Mouse (Mus musculus) liver, adult 2 months (tissue): ENCODE data around the gene Usp44. TPM values are rescaled to one million over a fixed set of nuclear protein-coding genes. Genes with fewer than 3 reads are reported as not detected.

Source experiments
- DNase-seq: peaks from one replicate; pipeline ENCODE4 v3.0.0-alpha.2; 2011; ENCODE audit warnings: low read depth, low spot score; ENCODE audit errors: extremely low read depth
- H3K27ac ChIP-seq: fragments of 200-500 bp; replicated peaks from 2 replicates; pipeline ENCODE4 v1.5.1; 2012; ENCODE audit warnings: low read depth, mild to moderate bottlenecking, control low read depth, inconsistent platforms, low read length; ENCODE audit not compliant: insufficient read depth
- H3K27me3 ChIP-seq: fragments of 200-500 bp; 2 replicates; pipeline ENCODE4 v1.6.1; 2012; ENCODE audit warnings: mild to moderate bottlenecking, moderate library complexity, low read length, inconsistent platforms; ENCODE audit not compliant: control insufficient read depth, insufficient read depth
- H3K36me3 ChIP-seq: fragments of 200-500 bp; 2 replicates; pipeline ENCODE4 v1.6.1; 2012; ENCODE audit warnings: low read length, inconsistent platforms; ENCODE audit not compliant: control insufficient read depth, insufficient read depth
- H3K4me1 ChIP-seq: fragments of 200-500 bp; 2 replicates; pipeline ENCODE4 v1.6.1; 2011; ENCODE audit warnings: low read length; ENCODE audit not compliant: control insufficient read depth, insufficient read depth
- H3K4me3 ChIP-seq: fragments of 200-500 bp; 2 replicates; pipeline ENCODE4 v1.5.1; 2011; ENCODE audit warnings: low read depth, mild to moderate bottlenecking, control low read depth, low read length, moderate library complexity; ENCODE audit not compliant: insufficient read depth
- H3K79me2 ChIP-seq: fragments of 200-500 bp; 2 replicates; pipeline ENCODE4 v1.6.1; 2012; ENCODE audit warnings: inconsistent platforms, mild to moderate bottlenecking, low read length, moderate library complexity; ENCODE audit not compliant: control insufficient read depth, insufficient read depth
- H3K9ac ChIP-seq: fragments of 200-500 bp; 2 replicates; pipeline ENCODE4 v1.6.1; 2012; ENCODE audit warnings: low read depth, mild to moderate bottlenecking, control low read depth, inconsistent platforms, low read length
- CTCF ChIP-seq: fragments of 200-500 bp; IDR thresholded peaks from 2 replicates; pipeline ENCODE4 v1.5.1; 2011; ENCODE audit warnings: low read depth, low read length, control low read depth
- POLR2A ChIP-seq: fragments of 200-500 bp; IDR thresholded peaks from 2 replicates; pipeline ENCODE4 v1.6.1; 2011; ENCODE audit warnings: low read length, control low read depth; ENCODE audit not compliant: insufficient read depth; ENCODE audit errors: extremely low read depth
- WGBS: fragments of 180-500 bp; shearing (Covaris S2); methylation state at CpG from one replicate; pipeline ENCODE4 v1.1.7; 2018; 5-methylcytosine and 5-hydroxymethylcytosine counted together
- polyA plus RNA-seq: library from polyadenylated mRNA; depleted of rRNA; stranded (reverse); fragments of >200 nt; gene quantifications from 2 replicates; pipeline ENCODE4 v1.2.3, GENCODE M21; 2012
- total RNA-seq: library from RNA; depleted of rRNA; stranded (reverse); fragments of >200 nt; gene quantifications from 2 replicates; pipeline ENCODE4 v1.2.3, GENCODE M21; 2014

Usp44 gene
- total and polyA plus RNA-seq, 2 experiments, result not detected

DNA sequence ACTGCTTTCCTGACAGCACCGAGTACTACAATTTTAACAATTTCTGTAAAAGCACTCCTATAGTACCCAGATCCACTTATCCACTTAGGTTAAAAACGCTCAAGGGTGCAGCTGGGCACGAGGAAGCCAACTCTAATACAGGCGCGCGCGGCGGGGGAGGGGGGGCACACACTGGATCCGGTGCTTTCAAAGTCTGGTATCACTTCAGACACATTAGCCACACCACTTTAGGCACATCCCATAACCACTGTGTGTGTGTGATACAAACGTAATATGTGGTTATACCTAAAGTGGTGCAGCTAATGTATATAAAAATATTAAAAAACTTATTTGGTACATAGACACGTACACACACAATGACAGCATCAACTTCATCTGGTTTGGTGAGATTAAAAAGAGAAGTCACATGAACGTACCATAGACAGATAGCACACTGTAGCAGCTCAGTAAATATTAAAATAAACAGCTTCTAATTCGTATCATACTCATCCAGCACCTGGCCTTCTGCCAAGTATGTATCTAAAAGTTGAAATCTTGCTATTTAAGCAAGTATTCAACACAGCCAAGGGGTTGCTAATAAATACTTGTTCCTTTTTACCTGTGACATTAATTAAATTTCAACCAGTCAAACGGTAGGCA lies 54.6 kb downstream of the Usp44 start:
- no peak for DNase-seq
- Histone ChIP-seq H3K4me3 (no peak overlapping the region), H3K27ac (no peak overlapping the region), H3K79me2 (peaks cover 41% of the 10 kb centered on the region), H3K4me1 (peaks cover 4% of the 10 kb centered on the region), H3K27me3 (no peaks in the 10 kb centered on the region), H3K9ac (no peak overlapping the region), H3K36me3 (peaks cover 10% of the 10 kb centered on the region)
- TF ChIP-seq CTCF, result no peak
- TF ChIP-seq POLR2A, result no peak
- 86% methylated on average over 14 of the region's 14 CpGs for WGBS

DNA sequence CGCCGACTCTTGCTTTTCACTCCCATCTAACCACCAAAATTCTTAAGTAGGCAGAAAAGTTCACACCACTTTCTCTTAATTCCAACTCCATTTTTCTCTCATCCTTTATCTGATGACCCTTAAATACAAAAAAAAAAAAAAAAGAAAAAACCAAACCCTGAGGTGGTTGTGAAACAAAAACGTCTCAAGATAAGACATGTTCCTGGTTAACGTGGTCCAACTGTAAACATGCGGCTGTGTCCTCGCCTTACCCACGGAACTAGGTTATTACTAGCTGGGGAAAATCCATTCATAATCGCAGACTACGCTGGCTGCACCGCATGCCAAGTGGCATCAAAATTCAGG lies 57.2 kb downstream of the Usp44 start:
- peaks cover 1% of the 10 kb centered on the region; the same call in 1 of the 2 replicates for H3K4me1 ChIP-seq
- H3K4me3 ChIP-seq, result peak overlapping the region; percentile 78
- TF ChIP-seq CTCF (no peak), POLR2A (no peak)
- WGBS, result 12% methylated on average over 10 of the region's 10 CpGs
- H3K27me3 ChIP-seq, result no peaks in the 10 kb centered on the region
- H3K9ac ChIP-seq, result peak overlapping the region; percentile 87
- H3K79me2 ChIP-seq, result peaks cover 33% of the 10 kb centered on the region; the same call in 1 of the 2 replicates
- H3K36me3 ChIP-seq, result peaks cover 10% of the 10 kb centered on the region
- H3K27ac ChIP-seq, result no peak overlapping the region
- no peak for DNase-seq

DNA sequence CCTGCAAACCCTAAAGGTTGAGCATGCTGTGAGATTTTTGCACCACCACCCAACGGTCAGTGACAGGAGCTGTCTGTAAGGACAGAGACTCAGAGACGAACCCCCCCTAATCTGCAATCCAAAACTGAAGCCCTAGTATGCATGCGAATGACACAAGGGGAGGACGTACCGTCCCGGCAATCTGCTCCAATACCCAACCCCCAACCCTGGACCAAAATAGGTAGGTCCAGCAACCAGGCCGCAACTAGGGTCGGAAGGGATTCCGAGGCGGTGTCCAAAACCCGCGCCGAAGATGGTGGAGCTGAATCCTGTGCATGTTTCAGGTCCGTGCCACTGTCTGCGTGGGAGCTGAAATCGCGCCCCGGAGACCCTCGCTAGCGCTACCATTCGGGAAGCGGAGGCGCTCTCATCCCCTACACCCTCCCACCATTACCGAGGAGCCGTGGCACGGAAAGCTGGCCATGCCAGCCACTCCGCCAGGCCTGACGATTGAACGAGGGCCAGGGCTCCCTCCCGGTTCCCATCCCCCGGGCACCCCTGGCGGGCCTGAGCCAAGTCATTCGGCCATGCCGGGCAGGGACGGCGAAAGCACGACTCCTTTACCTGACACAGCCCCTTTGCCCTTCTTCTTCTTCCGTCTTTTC lies 57.7 kb downstream of the Usp44 start:
- Histone ChIP-seq H3K27ac (peak overlapping the region; percentile 81), H3K79me2 (peaks cover 30% of the 10 kb centered on the region; the same call in 1 of the 2 replicates), H3K27me3 (no peaks in the 10 kb centered on the region), H3K36me3 (peaks cover 10% of the 10 kb centered on the region), H3K4me1 (peaks cover 1% of the 10 kb centered on the region; the same call in 1 of the 2 replicates), H3K9ac (peak overlapping the region; percentile 87), H3K4me3 (peak overlapping the region; percentile 78)
- no peak for TF ChIP-seq POLR2A
- no peak for TF ChIP-seq CTCF
- DNase-seq, result peak; percentile 45
- under 1% methylated on average over 38 of the region's 38 CpGs for WGBS

DNA sequence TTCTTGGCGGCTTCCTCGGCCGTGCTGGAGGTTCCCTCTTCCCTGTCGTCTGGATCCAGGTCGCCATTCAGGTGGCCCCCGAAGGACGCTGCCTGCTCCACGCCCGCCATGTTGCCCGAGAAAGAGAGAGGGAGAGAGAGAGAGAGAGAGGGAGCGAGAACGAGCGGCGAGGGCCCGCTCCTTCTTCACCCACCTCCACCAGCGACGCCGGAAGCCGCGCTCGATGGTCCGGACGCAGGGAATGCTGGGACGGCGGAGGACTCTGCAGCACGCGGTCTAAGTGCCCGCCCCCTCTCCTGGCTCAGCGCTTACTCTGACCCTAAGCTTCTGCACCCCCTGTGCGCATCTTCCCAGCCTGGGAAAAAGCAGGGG lies 58.2 kb downstream of the Usp44 start:
- Histone ChIP-seq H3K27ac (peak overlapping the region; percentile 81), H3K36me3 (peaks cover 10% of the 10 kb centered on the region), H3K4me3 (peak overlapping the region; percentile 78), H3K9ac (peak overlapping the region; percentile 87), H3K27me3 (no peaks in the 10 kb centered on the region), H3K4me1 (peaks cover 1% of the 10 kb centered on the region; the same call in 1 of the 2 replicates), H3K79me2 (peaks cover 29% of the 10 kb centered on the region; the same call in 1 of the 2 replicates)
- 0% methylated on average over 24 of the region's 30 CpGs for WGBS
- TF ChIP-seq CTCF (no peak), POLR2A (peak; percentile 59; the same call in 1 of the 2 replicates)
- DNase-seq, result peak; percentile 76

DNA sequence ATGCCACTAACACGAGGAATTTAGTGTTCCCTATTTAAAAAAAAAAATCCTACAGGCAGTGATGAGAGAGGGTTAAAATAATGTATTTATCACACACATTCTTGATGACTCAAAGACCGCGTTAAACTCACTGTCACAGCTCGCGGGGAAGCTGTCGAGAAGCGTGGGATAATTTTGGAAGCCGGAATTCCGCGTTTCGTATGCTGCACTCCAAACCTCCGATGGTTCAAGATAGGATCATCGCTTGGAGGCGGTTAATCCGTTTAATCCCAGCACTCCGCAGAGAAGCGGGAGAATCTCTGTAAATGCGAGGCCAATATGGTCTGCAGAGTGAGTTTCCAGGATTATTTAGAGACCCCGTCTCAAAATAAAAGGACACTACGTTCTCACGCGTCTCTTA lies 58.6 kb downstream of the Usp44 start:
- H3K79me2 ChIP-seq, result peaks cover 25% of the 10 kb centered on the region; the same call in 1 of the 2 replicates
- no peak for DNase-seq
- H3K27ac ChIP-seq, result no peak overlapping the region; the same call in 1 of the 2 replicates
- WGBS, result 3% methylated on average over 22 of the region's 22 CpGs
- H3K27me3 ChIP-seq, result no peaks in the 10 kb centered on the region
- H3K4me1 ChIP-seq, result peaks cover 1% of the 10 kb centered on the region; the same call in 1 of the 2 replicates
- H3K36me3 ChIP-seq, result peaks cover 10% of the 10 kb centered on the region
- peak overlapping the region; percentile 30 for H3K9ac ChIP-seq
- TF ChIP-seq POLR2A (no peak), CTCF (no peak)
- peak overlapping the region; percentile 78 for H3K4me3 ChIP-seq
